Mouse (Mus musculus) adrenal gland, adult 8-10 months (tissue): ENCODE data around the gene Noc2l. TPM values are rescaled to one million over a fixed set of nuclear protein-coding genes. Genes with fewer than 3 reads are reported as not detected.
A peak's percentile ranks its signal among the peaks of the same experiment; 100 is the strongest.

ENCODE experiments used
- DNase-seq: peaks from one replicate; pipeline ENCODE4 v3.0.0; 2022
- total RNA-seq, 4 experiments: library from RNA; stranded (reverse); gene quantifications; 2 replicates each; pipeline ENCODE4 v1.2.4; 2022

Noc2l gene
- total RNA-seq, 4 experiments from 2014 or later = 32.8 to 41.8 (median 39.8) TPM

DNA sequence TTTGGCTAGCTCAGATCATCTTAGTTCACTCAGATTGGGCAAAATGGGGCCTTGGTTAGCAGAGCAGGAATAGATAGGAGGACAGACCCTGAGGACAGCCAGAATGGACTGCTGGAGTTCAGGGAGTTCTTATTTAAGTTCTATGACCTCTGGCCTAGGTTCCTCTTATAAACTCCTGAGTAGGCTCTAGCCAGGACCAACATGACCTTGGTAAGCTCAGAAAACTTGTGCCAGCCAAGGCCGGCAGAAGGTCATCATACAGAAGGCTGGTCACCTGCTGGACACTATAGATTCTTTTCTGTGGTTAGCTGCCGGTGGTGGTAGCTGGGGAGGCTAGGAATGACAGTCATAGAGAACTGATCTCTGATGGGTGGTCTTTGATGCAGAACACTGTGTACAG lies 19.6 kb upstream of the Noc2l start:
- no peak for DNase-seq

GRCm38 (mm10) chr4:156217022-156217669 lies 18.7 kb upstream of the Noc2l start:
- DNase-seq = no peak

- no peak for DNase-seq
Measured at GRCm38 (mm10) chr4:156217838-156218237, 18.0 kb upstream of the Noc2l start.

DNA sequence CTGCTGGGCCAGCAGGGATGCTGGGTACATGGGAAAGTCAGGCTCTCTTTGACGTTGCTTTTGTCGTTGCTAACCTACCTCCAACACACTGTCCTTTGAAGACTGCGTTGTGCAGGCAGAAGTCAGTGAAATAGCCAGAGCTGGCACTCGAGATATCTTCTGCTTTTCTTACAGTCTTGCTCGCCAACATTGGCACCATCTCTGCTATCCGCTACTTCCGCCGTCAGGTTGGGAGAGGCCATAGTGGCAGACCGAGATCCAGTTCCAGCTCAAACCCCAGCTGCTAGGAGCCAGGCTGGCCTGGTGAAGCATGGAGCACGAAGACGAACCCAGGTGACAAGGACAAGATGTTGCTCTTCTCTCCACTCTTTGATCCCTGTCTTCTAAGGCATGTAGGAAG lies 15.9 kb upstream of the Noc2l start:
- no peak for DNase-seq

DNA sequence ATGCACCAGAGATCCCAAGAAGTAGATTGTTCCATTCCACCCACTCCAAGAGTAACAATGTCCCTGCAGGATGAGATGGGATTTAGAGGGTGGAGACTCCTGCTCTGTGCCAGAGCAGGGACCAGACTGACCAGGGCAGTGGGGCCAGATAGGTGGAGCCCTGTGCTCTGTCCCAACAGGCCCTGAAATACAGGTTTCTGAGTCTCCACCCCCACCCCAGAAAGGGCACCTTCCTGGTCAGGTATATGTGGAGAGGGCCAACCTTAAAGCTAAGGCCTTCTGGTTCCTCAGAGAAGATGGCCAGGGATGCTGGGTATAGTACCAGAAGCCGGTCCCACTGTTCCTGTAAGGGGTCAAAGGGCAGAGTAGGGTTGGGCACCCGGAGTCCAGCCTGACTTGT lies 11.5 kb upstream of the Noc2l start:
- no peak for DNase-seq

DNA sequence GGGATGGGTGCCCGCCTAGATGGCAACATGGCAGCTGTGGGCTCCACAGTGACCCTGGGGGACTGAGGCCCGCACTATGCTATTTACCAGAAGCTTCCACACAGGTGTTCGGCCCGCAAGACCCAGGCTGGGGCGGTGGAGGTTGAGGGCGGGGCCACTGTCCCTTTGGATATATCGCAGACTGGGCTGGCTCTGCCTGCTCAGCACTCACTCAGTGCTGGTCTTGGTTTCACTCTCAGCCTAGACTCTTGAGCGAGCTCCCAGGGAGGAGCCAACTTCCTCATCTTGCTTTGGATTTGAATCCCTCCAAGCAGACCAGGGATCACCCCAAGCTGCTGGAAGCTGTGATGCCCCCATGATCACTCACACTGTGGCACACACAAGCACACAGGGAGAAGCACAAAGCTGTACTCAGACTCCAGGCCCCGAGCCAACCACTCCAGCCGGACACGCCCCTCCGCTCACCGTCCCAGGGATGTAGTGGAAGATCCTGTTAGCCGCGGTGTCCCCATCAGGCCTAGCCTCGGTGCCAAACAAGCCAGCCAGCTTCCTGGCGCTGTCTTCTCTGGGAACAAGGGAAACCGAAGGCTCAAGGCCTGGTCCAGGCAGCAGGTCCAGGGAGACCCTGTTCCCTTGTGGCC lies 7.9 kb upstream of the Noc2l start:
- no peak for DNase-seq

DNA sequence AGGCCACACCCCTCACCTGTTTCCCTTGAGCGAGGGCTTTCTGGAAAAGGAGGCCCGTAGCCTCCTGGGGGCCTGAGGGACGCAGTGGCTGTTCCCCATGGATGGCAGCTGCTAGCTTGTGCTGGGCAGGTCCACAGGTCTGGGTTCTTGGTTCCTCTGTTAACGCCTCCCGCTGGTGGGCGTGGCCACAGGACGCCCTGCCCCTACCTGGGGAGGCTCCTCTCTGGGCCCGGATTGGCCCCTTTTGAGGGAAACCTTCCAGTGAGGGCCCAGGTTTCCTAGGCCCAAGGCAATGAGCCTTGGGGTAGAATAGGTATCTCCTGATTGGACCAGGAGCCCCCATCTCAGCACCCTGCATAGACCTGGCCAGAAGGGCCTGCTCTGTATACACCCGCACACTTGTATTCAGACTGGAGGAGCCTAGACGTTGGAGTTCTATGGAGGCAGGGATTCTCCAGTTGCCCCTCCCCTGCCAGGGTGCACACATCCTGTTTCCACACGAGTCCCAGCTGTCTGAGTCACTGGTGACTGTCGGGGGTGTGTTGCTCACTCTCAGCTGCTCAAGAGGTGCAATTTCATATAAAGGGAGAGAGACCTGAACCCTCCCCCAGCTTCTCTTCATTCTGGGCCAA lies 7.3 kb upstream of the Noc2l start:
- DNase-seq = no peak

- no peak for DNase-seq
Measured at GRCm38 (mm10) chr4:156234021-156234501, 1.7 kb upstream of the Noc2l start.

DNA sequence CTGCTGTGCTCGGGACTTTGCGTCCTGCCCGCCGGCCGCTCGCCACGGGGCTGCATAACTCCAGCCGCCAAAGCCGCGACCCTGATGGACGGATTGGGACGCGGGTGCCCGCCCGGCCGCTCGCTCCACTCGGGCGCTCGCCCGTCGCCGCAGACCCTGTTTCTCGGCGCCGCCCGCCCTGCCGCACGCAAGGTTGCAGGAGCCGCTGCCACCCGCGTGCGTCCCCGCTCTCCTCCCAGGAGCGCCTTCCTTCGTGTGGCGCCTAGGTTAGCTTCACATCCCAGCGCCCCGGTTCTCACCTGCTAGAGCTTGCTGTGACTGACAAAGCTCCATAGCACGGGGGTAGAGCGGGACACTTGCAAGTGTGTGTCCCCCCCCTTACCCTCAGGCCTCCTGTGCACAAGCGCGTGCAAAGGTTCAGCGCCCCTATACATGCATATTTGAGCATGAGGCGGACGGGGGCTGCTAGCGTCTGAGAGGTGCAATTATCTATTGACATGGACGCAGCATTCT lies 1.1 kb upstream of the Noc2l start, which contains the start of gene Plekhn1:
Gene Plekhn1, minus strand, starts transcription at position 157 of the 513 bp plus-strand sequence.
- peak; percentile 49 for DNase-seq

DNA sequence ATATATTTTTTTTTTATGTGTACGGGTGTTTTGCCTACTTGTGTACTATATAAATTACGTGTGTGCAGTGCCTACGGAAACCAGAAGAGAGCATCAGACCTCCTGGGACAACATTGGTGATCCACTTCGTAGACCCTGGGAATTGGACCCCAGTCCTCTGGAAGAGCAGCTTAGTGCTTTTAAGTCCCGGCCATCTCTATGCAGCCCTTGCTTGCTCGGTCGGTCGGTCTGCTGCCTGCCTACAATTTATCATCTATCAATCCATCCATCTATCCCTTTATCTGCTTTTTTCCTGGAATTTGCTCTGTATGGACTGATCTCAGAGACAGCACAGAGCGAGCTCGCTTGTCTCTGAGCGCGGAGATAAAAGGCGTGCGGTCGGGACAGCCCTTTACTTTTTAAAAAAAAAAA lies 445 bp upstream of the Noc2l start:
- DNase-seq = no peak

GRCm38 (mm10) chr4:156236651-156237447 lies 1.0 kb downstream of the Noc2l start:
- DNase-seq = no peak

DNA sequence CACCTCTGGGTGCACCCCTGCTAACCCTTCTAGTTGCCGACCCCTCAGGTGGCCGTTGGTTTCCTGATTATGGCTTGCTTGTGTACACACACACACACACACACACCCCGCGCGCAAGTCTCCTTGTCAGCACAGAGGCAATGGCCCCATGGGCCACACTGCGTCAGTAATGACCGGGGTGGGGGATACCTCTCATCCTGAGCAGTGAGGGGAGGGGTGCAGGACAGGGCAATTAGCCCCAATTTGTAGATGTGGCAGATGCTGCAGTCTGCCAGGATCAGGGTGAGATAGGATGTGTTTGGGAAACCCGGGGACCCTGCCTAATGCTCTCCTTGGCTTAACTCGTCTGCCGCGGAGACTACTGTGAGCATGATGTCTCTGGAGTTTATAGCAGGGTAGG lies 13.8 kb downstream of the Noc2l start:
- no peak for DNase-seq

- no peak for DNase-seq
Measured at GRCm38 (mm10) chr4:156251081-156251480, 15.3 kb downstream of the Noc2l start.

DNA sequence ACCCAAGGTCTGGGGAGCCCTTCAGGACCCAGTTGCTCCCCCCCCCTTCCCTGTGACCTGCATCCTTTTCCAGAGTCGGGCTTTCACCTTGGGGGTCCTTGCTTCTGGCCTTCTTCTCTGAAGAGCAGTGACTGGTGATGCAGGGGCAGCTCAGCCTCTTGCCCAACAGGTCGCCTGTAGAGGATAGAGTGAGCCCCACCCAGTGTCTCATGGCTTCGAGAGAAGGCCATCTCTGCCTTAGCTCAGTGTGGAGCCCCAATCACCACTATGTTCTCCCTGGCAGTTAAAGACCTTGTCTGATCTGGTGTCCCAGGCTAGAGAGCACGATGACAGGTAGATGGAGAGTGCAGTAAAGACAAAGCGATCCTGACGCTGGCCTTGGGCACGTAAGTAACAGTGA lies 16.3 kb downstream of the Noc2l start:
- DNase-seq = no peak

GRCm38 (mm10) chr4:156252619-156253018 lies 16.8 kb downstream of the Noc2l start:
- no peak for DNase-seq

- DNase-seq = no peak
Measured at GRCm38 (mm10) chr4:156253043-156253442, 17.2 kb downstream of the Noc2l start.

GRCm38 (mm10) chr4:156254361-156255077 lies 18.7 kb downstream of the Noc2l start:
- DNase-seq = no peak

DNA sequence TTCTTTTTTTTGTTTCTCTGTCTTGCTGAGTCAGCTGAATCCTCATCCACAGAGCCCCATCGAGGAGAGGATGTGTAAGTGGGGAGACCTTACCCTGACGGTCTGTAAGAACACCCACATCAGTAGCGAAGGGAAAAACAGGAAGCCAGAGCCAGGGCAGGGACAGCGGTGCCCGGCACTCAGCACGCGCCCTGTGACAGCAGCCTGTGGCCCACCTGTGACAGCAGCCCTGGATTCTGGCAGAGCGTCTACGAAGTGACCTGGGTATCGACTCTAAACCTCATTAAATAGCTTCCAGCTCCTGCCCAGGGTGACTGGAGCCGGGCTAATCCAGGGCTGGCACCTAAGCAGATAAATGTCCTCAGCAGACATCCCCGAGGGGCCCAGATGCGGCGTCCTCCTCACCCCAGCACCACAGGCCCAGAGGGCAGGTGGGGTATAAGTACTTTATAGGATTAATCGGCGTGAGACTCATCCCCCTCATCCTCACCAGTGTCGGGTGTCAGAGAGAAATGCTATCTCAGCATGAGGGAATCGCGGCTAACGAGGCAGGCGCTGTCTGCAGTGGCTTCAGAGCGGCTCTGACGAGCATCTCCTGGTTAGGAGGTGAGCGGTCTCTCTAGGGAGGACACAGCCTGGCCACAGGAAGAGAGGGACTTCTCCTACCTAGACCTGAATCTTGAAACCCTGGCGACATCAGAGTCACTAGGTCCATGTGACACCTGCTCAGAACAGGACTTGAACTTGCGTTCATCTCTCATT lies 19.4 kb downstream of the Noc2l start, which contains the start of gene Samd11:
Gene Samd11, minus strand, starts transcription at position 580 of the 762 bp plus-strand sequence.
- no peak for DNase-seq
